Mouse (Mus musculus): ENCODE results near the gene Pde11a. TPM values are rescaled to one million over a fixed set of nuclear protein-coding genes. Genes with fewer than 3 reads are reported as not detected.
A peak's percentile ranks its signal among the peaks of the same experiment; 100 is the strongest.

The Pde11a gene
- total and polyA plus RNA-seq, 2 experiments from 2014 or later = 0.58 to 1.0 TPM

DNA sequence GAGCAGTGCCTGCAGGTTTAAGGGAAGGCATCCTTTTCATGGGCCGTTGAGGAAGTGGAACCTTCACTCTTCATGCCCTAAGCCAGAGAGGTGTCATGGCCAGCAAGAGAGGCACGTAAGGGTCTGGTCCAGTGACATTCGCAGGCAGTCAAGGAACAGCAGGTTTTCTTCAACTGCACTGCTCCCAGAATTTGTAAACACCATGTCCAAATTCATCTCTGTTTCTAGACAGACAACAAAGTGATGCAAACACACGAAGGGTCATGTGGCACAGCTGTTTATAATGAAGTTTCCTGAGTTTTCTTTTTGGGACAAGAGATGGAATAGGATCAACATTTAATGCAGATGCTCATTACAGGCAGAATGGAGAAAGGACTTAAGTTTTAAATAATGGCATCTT lies 249.7 kb downstream of the Pde11a start:
- no peaks in the 10 kb centered on the region for H3K27me3 ChIP-seq (ENCODE audit: insufficient read depth, low read length)
- H3K4me2 ChIP-seq (ENCODE audit: low read depth, low read length) = no peak overlapping the region
- H3K27ac ChIP-seq = no peak overlapping the region
- 82% methylated on average over 4 of the region's 4 CpGs for WGBS
- H3K9me3 ChIP-seq (ENCODE audit: low read length) = no peaks in the 10 kb centered on the region
- no peak for TF ChIP-seq CTCF (IDR thresholded peaks at IDR 0.05; ENCODE audit: low read depth)
- no peak for DNase-seq (ENCODE audit: low spot score)
- no peak overlapping the region for H3K4me3 ChIP-seq (ENCODE audit: low read length)
- no peak overlapping the region for H3K9ac ChIP-seq (replicated peaks; ENCODE audit: low read length)
- ATAC-seq = no peak
- no peaks in the 10 kb centered on the region for H3K4me1 ChIP-seq (ENCODE audit: insufficient read depth, low read length)
- no peaks in the 10 kb centered on the region for H3K36me3 ChIP-seq (ENCODE audit: insufficient read depth, low read length)

DNA sequence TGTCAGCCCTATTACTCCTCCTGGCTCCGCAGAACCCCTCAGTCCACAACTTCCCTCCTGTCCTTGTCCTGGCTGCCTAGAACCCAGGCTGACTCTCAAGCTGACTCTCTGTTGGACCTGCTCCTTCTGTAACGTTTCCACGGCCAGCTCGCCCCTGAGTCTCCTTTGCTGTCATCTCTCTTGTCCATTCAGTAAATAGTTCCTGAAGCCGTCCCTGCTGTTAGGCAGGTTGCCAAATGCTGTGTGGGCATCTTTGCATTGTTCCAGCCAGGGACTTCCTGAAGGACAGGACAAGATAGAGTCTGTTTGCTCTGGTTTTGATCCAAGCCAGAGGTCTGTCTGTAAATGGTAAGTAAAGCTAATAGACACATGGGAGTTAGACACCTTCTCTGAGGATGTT lies 250.2 kb downstream of the Pde11a start:
- Histone ChIP-seq H3K27ac (peak overlapping the region; percentile 36), H3K9ac (replicated peaks; ENCODE audit: low read length) (no peak overlapping the region), H3K4me3 (ENCODE audit: low read length) (no peak overlapping the region), H3K27me3 (ENCODE audit: insufficient read depth, low read length) (no peaks in the 10 kb centered on the region), H3K4me1 (ENCODE audit: insufficient read depth, low read length) (no peaks in the 10 kb centered on the region), H3K36me3 (ENCODE audit: insufficient read depth, low read length) (no peaks in the 10 kb centered on the region), H3K9me3 (ENCODE audit: low read length) (no peaks in the 10 kb centered on the region), H3K4me2 (ENCODE audit: low read depth, low read length) (no peak overlapping the region)
- no peak for TF ChIP-seq CTCF (IDR thresholded peaks at IDR 0.05; ENCODE audit: low read depth)
- WGBS = 43% methylated on average over 5 of the region's 5 CpGs
- DNase-seq (ENCODE audit: low spot score) (peak; percentile 43), ATAC-seq (no peak)

DNA sequence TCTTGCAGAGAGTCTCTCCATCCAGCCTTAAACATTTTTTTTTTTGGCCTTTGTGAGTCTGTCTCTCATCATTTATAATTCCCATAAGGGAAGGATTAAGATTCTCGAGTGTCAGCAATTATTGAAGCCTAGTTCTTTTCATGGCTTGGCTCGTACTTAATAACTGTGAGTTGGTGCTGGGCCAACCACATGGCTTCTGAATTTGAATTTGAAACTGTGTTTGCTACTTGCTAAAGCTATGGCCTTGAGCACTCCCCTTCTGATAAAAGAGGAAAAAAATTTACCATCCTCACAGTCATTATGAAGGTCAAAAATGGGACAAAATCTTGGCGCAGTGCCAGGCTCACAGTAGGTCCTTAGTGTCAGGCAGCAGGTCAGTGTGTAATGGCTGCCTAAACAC lies 251.4 kb downstream of the Pde11a start:
- H3K9me3 ChIP-seq (ENCODE audit: low read length) = no peaks in the 10 kb centered on the region
- WGBS = 27% methylated on average over 3 of the region's 3 CpGs
- no peaks in the 10 kb centered on the region for H3K36me3 ChIP-seq (ENCODE audit: insufficient read depth, low read length)
- H3K4me3 ChIP-seq (ENCODE audit: low read length) = no peak overlapping the region
- H3K4me1 ChIP-seq (ENCODE audit: insufficient read depth, low read length) = no peaks in the 10 kb centered on the region
- no peak overlapping the region for H3K4me2 ChIP-seq (ENCODE audit: low read depth, low read length)
- no peaks in the 10 kb centered on the region for H3K27me3 ChIP-seq (ENCODE audit: insufficient read depth, low read length)
- H3K9ac ChIP-seq (replicated peaks; ENCODE audit: low read length) = no peak overlapping the region
- no peak for TF ChIP-seq CTCF (IDR thresholded peaks at IDR 0.05; ENCODE audit: low read depth)
- no peak overlapping the region for H3K27ac ChIP-seq
- no peak for ATAC-seq
- DNase-seq (ENCODE audit: low spot score) = peak; percentile 50

DNA sequence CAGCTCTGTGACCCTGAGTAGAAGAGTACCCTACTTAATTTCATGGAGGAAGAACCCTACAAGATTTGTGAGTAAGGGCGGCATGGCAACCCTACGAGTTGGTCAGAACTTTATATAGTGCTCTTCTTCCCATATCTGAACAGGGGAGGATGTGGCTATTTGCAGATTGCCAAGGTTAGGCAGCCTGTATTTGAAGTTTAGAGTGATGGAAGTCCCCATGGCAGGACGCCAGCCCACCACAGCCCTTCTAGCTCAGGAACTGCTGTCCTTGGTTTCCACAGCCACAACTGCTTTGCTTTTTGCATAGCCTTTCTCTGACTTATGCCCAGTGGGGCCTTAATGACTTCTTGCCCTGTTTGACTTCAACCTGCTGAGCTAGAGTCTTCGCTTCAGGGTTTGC lies 253.6 kb downstream of the Pde11a start:
- H3K4me1 ChIP-seq (ENCODE audit: insufficient read depth, low read length) = no peaks in the 10 kb centered on the region
- no peak overlapping the region for H3K27ac ChIP-seq
- TF ChIP-seq CTCF (IDR thresholded peaks at IDR 0.05; ENCODE audit: low read depth) = no peak
- H3K4me3 ChIP-seq (ENCODE audit: low read length) = no peak overlapping the region
- WGBS = 82% methylated on average over 4 of the region's 4 CpGs
- H3K9me3 ChIP-seq (ENCODE audit: low read length) = no peaks in the 10 kb centered on the region
- H3K27me3 ChIP-seq (ENCODE audit: insufficient read depth, low read length) = no peaks in the 10 kb centered on the region
- DNase-seq (ENCODE audit: low spot score) (no peak), ATAC-seq (no peak)
- no peak overlapping the region for H3K9ac ChIP-seq (replicated peaks; ENCODE audit: low read length)
- H3K4me2 ChIP-seq (ENCODE audit: low read depth, low read length) = no peak overlapping the region
- H3K36me3 ChIP-seq (ENCODE audit: insufficient read depth, low read length) = no peaks in the 10 kb centered on the region

DNA sequence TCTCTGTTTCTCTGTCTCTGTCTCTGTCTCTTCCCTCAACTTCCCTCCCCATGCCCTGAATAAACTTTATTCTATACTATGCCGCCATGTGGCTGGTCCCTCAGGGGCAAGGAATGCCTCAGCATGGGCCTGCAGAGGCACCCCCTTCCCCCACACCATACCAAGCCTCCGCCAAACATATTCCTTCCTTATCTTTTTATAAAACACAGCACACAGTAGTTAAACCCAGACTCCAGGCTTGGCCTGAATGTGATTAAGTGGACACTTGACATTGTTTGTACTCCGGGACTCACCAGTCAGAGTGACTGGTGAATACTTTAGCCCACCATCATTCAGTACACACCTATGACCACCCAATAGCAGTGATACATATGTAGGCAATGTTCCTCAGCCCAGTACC lies 254.7 kb downstream of the Pde11a start:
- Histone ChIP-seq H3K9ac (replicated peaks; ENCODE audit: low read length) (no peak overlapping the region), H3K27ac (no peak overlapping the region), H3K4me2 (ENCODE audit: low read depth, low read length) (no peak overlapping the region), H3K9me3 (ENCODE audit: low read length) (no peaks in the 10 kb centered on the region), H3K4me1 (ENCODE audit: insufficient read depth, low read length) (no peaks in the 10 kb centered on the region), H3K4me3 (ENCODE audit: low read length) (no peak overlapping the region), H3K27me3 (ENCODE audit: insufficient read depth, low read length) (no peaks in the 10 kb centered on the region), H3K36me3 (ENCODE audit: insufficient read depth, low read length) (no peaks in the 10 kb centered on the region)
- TF ChIP-seq CTCF (IDR thresholded peaks at IDR 0.05; ENCODE audit: low read depth) = no peak
- 92% methylated on average over 3 of the region's 3 CpGs for WGBS
- ATAC-seq (no peak), DNase-seq (ENCODE audit: low spot score) (no peak)

DNA sequence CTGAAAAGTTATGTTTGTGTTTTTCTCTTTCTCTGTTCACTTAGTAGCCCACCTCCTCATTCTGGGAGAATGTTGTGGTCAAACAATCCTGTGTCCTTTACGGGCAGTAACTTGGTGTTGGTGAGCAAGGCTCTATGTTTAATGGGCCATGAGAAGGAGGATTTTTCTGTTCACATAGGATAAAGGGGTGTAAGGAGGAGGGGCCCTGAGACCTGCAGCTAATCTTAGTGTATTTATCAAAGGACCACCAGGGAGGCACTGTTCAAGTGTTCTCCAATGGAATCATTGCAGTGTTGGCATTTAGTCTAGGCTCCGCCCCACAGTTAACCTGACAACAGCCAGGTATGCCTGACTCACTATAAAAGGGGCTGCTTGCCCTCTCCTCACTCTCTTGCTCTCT lies 255.2 kb downstream of the Pde11a start:
- no peak for TF ChIP-seq CTCF (IDR thresholded peaks at IDR 0.05; ENCODE audit: low read depth)
- ATAC-seq = no peak
- Histone ChIP-seq H3K4me3 (ENCODE audit: low read length) (no peak overlapping the region), H3K27me3 (ENCODE audit: insufficient read depth, low read length) (no peaks in the 10 kb centered on the region), H3K4me2 (ENCODE audit: low read depth, low read length) (no peak overlapping the region), H3K4me1 (ENCODE audit: insufficient read depth, low read length) (no peaks in the 10 kb centered on the region), H3K36me3 (ENCODE audit: insufficient read depth, low read length) (no peaks in the 10 kb centered on the region), H3K9me3 (ENCODE audit: low read length) (no peaks in the 10 kb centered on the region), H3K9ac (replicated peaks; ENCODE audit: low read length) (no peak overlapping the region), H3K27ac (no peak overlapping the region)
- DNase-seq (ENCODE audit: low spot score) = no peak
- WGBS = 91% methylated on average over 2 of the region's 2 CpGs

DNA sequence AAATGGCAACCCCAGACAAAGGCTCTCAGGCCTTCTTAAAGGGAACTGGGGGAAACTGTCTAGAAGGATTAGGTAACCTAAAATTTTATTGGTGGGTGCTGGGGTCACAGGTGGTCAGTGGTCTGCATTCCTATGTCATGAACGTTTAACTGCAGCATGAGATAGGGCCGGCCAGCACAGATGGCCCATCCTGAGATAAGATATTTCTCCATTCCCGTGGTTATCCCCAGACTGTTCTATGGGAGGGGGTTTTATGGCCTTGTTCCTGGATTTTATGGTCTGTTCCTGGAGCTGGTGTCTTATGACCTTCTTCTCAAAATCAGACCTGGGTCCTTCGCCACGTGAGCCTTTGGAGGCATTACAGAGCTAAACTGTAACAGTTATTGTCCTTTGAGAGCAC lies 256.6 kb downstream of the Pde11a start:
- TF ChIP-seq CTCF (IDR thresholded peaks at IDR 0.05; ENCODE audit: low read depth) = no peak
- Histone ChIP-seq H3K27ac (no peak overlapping the region), H3K4me2 (ENCODE audit: low read depth, low read length) (no peak overlapping the region), H3K9me3 (ENCODE audit: low read length) (no peaks in the 10 kb centered on the region), H3K4me3 (ENCODE audit: low read length) (no peak overlapping the region), H3K9ac (replicated peaks; ENCODE audit: low read length) (no peak overlapping the region), H3K36me3 (ENCODE audit: insufficient read depth, low read length) (no peaks in the 10 kb centered on the region), H3K4me1 (ENCODE audit: insufficient read depth, low read length) (no peaks in the 10 kb centered on the region), H3K27me3 (ENCODE audit: insufficient read depth, low read length) (no peaks in the 10 kb centered on the region)
- no peak for DNase-seq (ENCODE audit: low spot score)
- WGBS = 86% methylated on average over 5 of the region's 5 CpGs
- no peak for ATAC-seq
